Mouse (Mus musculus): Measurements from ENCODE around the gene Ston1.

DNA sequence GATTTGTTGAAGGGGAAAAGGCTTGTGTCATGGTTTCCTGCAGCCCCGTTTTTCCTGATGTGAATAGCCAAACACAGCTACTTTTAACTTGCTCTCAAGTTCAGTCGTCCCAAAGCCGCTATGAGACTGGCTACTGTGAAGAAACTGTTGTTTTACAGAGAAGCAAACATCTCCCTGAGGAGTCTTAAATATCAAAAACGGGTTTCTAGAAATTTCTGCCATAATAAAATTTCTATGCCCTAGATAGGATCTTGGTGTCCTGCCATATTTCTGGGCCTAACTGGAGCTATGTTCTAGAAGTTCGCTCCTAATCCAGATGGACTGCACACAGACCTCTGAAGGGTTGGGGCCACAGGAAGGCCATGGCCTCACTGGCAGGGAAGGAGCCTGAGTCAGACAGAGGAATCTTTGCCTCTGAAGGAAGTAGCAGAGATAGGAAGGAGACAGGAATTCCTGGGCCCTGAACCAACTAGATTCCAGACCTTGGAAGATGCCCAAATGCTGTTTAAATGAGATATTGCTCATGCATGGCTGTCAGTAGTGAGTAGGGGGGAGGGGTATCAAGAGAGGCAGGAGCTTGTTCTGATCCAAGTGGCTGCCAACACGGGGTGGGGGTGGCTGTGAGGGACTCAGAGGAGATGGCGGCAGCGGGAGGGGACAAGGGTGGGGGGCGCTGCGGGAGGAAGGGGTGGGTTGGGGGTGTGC lies 31.3 kb downstream of the Ston1 start:
- no peak for TF ChIP-seq POLR2A (IDR thresholded peaks at IDR 0.05; ENCODE audit: extremely low read depth, insufficient read depth, low read length)
- TF ChIP-seq CTCF (IDR thresholded peaks at IDR 0.05; ENCODE audit: extremely low read depth, insufficient read depth, low read length): no peak
